Mouse (Mus musculus) C2C12 (cell line): ENCODE measurements around the gene Anapc7.

ENCODE experiments used
- CEBPB ChIP-seq: IDR thresholded peaks from one replicate; pipeline ENCODE4 v1.6.1; 2011; ENCODE audit warnings: low read depth, mild to moderate bottlenecking, control low read depth, moderate library complexity
- CTCF ChIP-seq: IDR thresholded peaks from one replicate; pipeline ENCODE4 v1.5.1; 2011; ENCODE audit not compliant: control insufficient read depth, insufficient read depth, insufficient read length
- FOSL1 ChIP-seq: IDR thresholded peaks from one replicate; pipeline ENCODE4 v1.8.0; 2011; ENCODE audit warnings: mild to moderate bottlenecking, low read length; ENCODE audit not compliant: poor library complexity, insufficient read depth, severe bottlenecking
- MAX ChIP-seq: IDR thresholded peaks from one replicate; pipeline ENCODE4 v1.6.1; 2011; ENCODE audit warnings: mild to moderate bottlenecking, control low read depth
- MYOD1 ChIP-seq: IDR thresholded peaks from one replicate; pipeline ENCODE4 v1.6.1; 2011; ENCODE audit warnings: low read depth; ENCODE audit not compliant: control insufficient read depth, insufficient read length
- USF1 ChIP-seq: IDR thresholded peaks from one replicate; pipeline ENCODE4 v1.6.1; 2011; ENCODE audit warnings: low read depth, mild to moderate bottlenecking, control low read depth, moderate library complexity

- no peak for TF ChIP-seq CEBPB
- TF ChIP-seq CTCF: no peak
- TF ChIP-seq MAX: no peak
- no peak for TF ChIP-seq USF1
- TF ChIP-seq MYOD1: no peak
- no peak for TF ChIP-seq FOSL1
These were observed 39.2 kb downstream of the Anapc7 start for GRCm38 (mm10) chr5:122460656-122461055.
